Mouse (Mus musculus) midbrain, embryonic 14.5 days (tissue): ENCODE measurements at regions not wholly inside any gene's neighbourhood (a gene's known extent, or its start where the extent isn't known, plus 50 kb on each side); places are given as distances from the start of the nearest gene placed in this dataset.

Source experiments
- ATAC-seq: fragments of 200-750 bp; cut with Nextera tagmentation; 2 replicates; pipeline ENCODE4 v1.8.0; 2017; ENCODE audit warnings: moderate number of reproducible peaks, moderate library complexity; ENCODE audit not compliant: low FRiP score, low TSS enrichment
- DNase-seq: peaks from one replicate; pipeline ENCODE4 v3.0.0-alpha.2; 2015
- H3K27ac ChIP-seq: fragments of 300-500 bp; sonication (generic); replicated peaks from 2 replicates; pipeline ENCODE4 v1.5.1; 2014; ENCODE audit warnings: mild to moderate bottlenecking, low read depth, low read length, moderate library complexity
- H3K27me3 ChIP-seq: fragments of 300-500 bp; sonication (generic); 2 replicates; pipeline ENCODE4 v1.6.1; 2014; ENCODE audit warnings: low read length, control low read depth, mixed read lengths; ENCODE audit not compliant: control insufficient read depth, insufficient read depth
- H3K36me3 ChIP-seq: fragments of 300-500 bp; sonication (generic); 2 replicates; pipeline ENCODE4 v1.6.1; 2014; ENCODE audit warnings: low read length, control low read depth; ENCODE audit not compliant: control insufficient read depth, insufficient read depth
- H3K4me1 ChIP-seq: fragments of 300-500 bp; sonication (generic); 2 replicates; pipeline ENCODE4 v1.6.1; 2014; ENCODE audit warnings: mild to moderate bottlenecking, antibody characterized with exemption, low read length, control low read depth; ENCODE audit not compliant: control insufficient read depth, insufficient read depth
- H3K4me2 ChIP-seq: fragments of 300-500 bp; sonication (generic); 2 replicates; pipeline ENCODE4 v1.6.1; 2014; ENCODE audit warnings: mild to moderate bottlenecking, low read length, moderate library complexity
- H3K4me3 ChIP-seq: fragments of 300-500 bp; sonication (generic); replicated peaks from 2 replicates; pipeline ENCODE4 v1.5.1; 2014; ENCODE audit warnings: low read depth, low read length
- H3K9ac ChIP-seq: fragments of 300-500 bp; sonication (generic); replicated peaks from 2 replicates; pipeline ENCODE4 v1.6.1; 2014; ENCODE audit warnings: mild to moderate bottlenecking, low read length, moderate library complexity
- H3K9me3 ChIP-seq: fragments of 300-500 bp; sonication (generic); 2 replicates; pipeline ENCODE4 v1.6.1; 2016; ENCODE audit warnings: low read length, control low read depth, mixed read lengths; ENCODE audit not compliant: control insufficient read depth
- WGBS: fragments of 180-500 bp; shearing (Covaris S2); extraction: QIAGEN DNeasy Blood & Tissue Kit; methylation state at CpG from one replicate; pipeline ENCODE4 v1.1.7; 2014; 5-methylcytosine and 5-hydroxymethylcytosine counted together

DNA sequence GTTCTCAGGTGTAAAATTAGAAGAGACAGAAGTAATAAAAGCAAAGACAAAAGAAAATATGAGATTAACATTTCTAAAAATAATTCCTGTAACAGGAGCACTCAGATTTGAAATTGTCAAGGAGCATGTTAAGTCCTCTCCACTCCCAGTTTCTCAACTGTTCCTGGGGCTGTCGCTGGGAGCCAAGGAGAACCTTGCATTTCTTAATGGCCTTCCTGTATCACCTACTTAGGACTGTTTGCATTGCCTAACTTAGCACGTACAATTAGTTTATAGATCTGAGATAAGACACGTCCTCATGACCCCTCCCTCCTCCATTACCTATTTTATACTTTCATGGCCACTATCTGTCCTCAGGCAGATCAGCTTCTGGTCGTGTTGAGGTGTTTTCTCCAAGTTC, 360.8 kb downstream of the Kcnj2 start:
- Histone ChIP-seq H3K9me3 (no peaks in the 10 kb centered on the region), H3K36me3 (no peaks in the 10 kb centered on the region), H3K27me3 (no peaks in the 10 kb centered on the region), H3K9ac (no peak overlapping the region), H3K4me3 (no peak overlapping the region), H3K4me2 (no peak overlapping the region), H3K4me1 (no peaks in the 10 kb centered on the region), H3K27ac (no peak overlapping the region)
- ATAC-seq (no peak), DNase-seq (no peak)
- 67% methylated on average over 4 of the region's 4 CpGs for WGBS

GRCm38 (mm10) chr11:111442257-111442656, 376.3 kb downstream of the Kcnj2 start:
- no peak overlapping the region for H3K27ac ChIP-seq
- H3K27me3 ChIP-seq = no peaks in the 10 kb centered on the region
- H3K36me3 ChIP-seq = no peaks in the 10 kb centered on the region
- H3K4me1 ChIP-seq = no peaks in the 10 kb centered on the region
- no peak overlapping the region for H3K9ac ChIP-seq
- no peak overlapping the region for H3K4me2 ChIP-seq
- no peak overlapping the region for H3K4me3 ChIP-seq
- ATAC-seq (no peak), DNase-seq (no peak)
- no peaks in the 10 kb centered on the region for H3K9me3 ChIP-seq

GRCm38 (mm10) chr11:111443381-111443780, 377.4 kb downstream of the Kcnj2 start:
- Histone ChIP-seq H3K27ac (no peak overlapping the region), H3K4me2 (no peak overlapping the region), H3K4me3 (no peak overlapping the region), H3K9ac (no peak overlapping the region), H3K9me3 (no peaks in the 10 kb centered on the region), H3K27me3 (no peaks in the 10 kb centered on the region), H3K4me1 (no peaks in the 10 kb centered on the region), H3K36me3 (no peaks in the 10 kb centered on the region)
- no peak for ATAC-seq
- no peak for DNase-seq
- 91% methylated on average over 1 of the region's 1 CpGs for WGBS

DNA sequence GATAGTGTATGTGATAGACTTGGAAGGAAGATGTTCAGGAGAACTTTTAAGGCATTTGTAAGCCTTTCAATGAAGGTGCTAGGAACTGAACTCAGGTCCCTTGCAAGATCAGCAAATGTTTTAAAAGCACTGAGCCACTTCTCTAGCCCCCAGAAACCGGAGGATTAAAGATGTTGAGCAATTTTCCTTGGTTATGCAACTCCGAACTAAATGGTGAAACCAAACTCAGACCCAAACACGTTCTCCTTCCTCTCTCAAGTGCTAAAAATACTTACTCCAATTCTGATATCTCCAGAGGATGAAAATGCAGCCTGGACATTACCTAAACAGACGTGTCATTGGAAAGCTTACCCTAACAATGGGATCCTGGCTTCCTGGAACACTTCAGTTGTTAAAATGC, 378.8 kb downstream of the Kcnj2 start:
- WGBS = 81% methylated on average over 4 of the region's 4 CpGs
- ATAC-seq = no peak

GRCm38 (mm10) chr11:111445764-111446163, 379.8 kb downstream of the Kcnj2 start:
- no peak overlapping the region for H3K4me3 ChIP-seq
- H3K27ac ChIP-seq = no peak overlapping the region
- H3K9ac ChIP-seq = no peak overlapping the region
- 11% methylated on average over 4 of the region's 4 CpGs for WGBS
- H3K9me3 ChIP-seq = no peaks in the 10 kb centered on the region
- DNase-seq (peak; percentile 91), ATAC-seq (no peak)
- no peaks in the 10 kb centered on the region for H3K4me1 ChIP-seq
- H3K36me3 ChIP-seq = no peaks in the 10 kb centered on the region
- no peaks in the 10 kb centered on the region for H3K27me3 ChIP-seq
- H3K4me2 ChIP-seq = no peak overlapping the region

More for the DNA sequence above, 378.8 kb downstream of the Kcnj2 start:
- Histone ChIP-seq H3K4me3 (no peak overlapping the region), H3K9me3 (no peaks in the 10 kb centered on the region), H3K36me3 (no peaks in the 10 kb centered on the region), H3K9ac (no peak overlapping the region), H3K4me1 (no peaks in the 10 kb centered on the region), H3K27me3 (no peaks in the 10 kb centered on the region), H3K27ac (no peak overlapping the region), H3K4me2 (no peak overlapping the region)
- DNase-seq = no peak

DNA sequence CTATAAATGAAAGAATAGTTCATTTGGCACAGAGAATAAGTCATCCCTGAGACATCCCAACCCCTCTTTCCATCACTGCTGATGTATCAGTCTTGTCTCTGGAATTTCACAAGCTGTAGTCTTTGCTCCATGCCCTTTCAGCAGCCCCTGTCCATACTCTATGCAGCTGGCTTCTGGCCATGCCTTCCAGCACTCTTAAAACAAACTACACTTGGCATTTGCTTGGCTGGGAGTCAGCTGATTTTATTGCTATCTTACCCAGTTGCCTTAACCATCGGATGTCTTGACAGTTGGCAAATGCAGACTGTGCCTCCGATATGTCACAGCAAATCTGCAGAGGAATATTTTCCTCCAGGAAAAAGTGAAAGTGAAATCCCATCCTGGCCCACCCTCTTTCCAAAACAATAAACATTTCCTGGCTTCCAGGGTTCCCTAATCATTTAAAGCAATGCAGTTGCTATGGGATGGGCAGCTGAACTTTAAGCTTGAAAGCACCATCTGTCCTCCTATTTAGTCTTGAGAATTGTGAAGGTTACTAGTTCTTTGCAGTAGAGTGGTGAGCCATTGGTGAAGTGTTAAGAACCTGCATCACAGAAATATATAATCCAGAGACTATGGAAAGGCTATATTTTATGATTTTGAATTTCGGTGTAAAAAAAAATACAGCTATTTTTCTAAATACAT, 385.0 kb downstream of the Kcnj2 start:
- H3K4me2 ChIP-seq = no peak overlapping the region
- no peak for ATAC-seq

DNA sequence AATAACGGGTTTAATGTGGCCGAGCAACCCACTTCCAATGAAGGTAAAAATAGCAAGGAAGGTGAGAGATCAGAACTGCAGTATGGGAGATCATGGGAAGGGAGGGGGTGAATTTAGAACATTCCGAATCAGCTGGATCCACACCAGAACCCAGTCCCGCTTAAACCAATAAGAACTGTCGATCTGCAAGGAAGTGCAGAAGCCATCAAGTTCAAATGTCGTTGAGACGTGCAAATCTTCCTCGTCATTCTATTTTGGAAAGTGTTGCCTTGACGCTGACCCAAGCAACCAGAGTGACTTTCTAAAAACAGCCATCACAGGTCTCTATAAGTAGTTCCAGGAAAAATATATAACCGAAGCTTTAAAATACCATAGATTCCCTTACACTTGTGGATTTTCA, 394.1 kb downstream of the Kcnj2 start:
- DNase-seq (no peak), ATAC-seq (no peak)
- no peak overlapping the region for H3K4me2 ChIP-seq
- H3K4me3 ChIP-seq = no peak overlapping the region
- no peak overlapping the region for H3K9ac ChIP-seq
- no peaks in the 10 kb centered on the region for H3K4me1 ChIP-seq
- no peaks in the 10 kb centered on the region for H3K27me3 ChIP-seq
- H3K36me3 ChIP-seq = no peaks in the 10 kb centered on the region
- no peaks in the 10 kb centered on the region for H3K9me3 ChIP-seq
- WGBS = 93% methylated on average over 10 of the region's 10 CpGs
- H3K27ac ChIP-seq = no peak overlapping the region

More for the DNA sequence above, 385.0 kb downstream of the Kcnj2 start:
- H3K27ac ChIP-seq = no peak overlapping the region
- H3K9me3 ChIP-seq = no peaks in the 10 kb centered on the region
- no peaks in the 10 kb centered on the region for H3K36me3 ChIP-seq
- H3K4me3 ChIP-seq = no peak overlapping the region
- H3K4me1 ChIP-seq = no peaks in the 10 kb centered on the region
- WGBS = 79% methylated on average over 3 of the region's 3 CpGs
- H3K27me3 ChIP-seq = no peaks in the 10 kb centered on the region
- no peak overlapping the region for H3K9ac ChIP-seq
- peak; percentile 19 for DNase-seq

GRCm38 (mm10) chr11:111484981-111485380, 419.0 kb downstream of the Kcnj2 start:
- Histone ChIP-seq H3K36me3 (no peaks in the 10 kb centered on the region), H3K9ac (no peak overlapping the region), H3K4me3 (no peak overlapping the region), H3K4me1 (no peaks in the 10 kb centered on the region), H3K4me2 (no peak overlapping the region), H3K9me3 (no peaks in the 10 kb centered on the region), H3K27ac (no peak overlapping the region), H3K27me3 (no peaks in the 10 kb centered on the region)
- ATAC-seq (no peak), DNase-seq (no peak)
- 82% methylated on average over 6 of the region's 6 CpGs for WGBS

DNA sequence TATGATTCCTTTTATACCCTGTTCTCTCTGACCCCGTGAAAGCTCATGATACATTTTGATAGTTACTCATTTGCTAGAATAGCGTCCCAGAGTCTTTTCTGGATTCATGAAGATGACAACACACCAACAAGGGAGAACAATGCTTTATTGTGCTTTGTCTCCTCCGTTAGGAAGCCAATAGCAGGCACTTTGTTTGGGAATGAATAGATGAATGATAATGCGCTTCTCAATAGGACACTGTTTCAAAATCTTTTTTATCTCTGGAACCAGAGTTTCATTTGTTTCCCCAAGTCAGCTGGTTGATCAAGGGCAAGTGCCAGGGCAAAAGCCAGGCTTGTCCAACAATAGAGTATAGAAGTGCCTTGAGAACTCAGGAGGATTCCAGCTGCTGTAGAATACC, 446.5 kb downstream of the Kcnj2 start:
- Histone ChIP-seq H3K4me1 (0 out of 2 replicates have a peak, but pooled peaks cover 7% of the 10 kb centered on the region), H3K4me3 (no peak overlapping the region), H3K9ac (no peak overlapping the region), H3K27me3 (no peaks in the 10 kb centered on the region), H3K9me3 (no peaks in the 10 kb centered on the region), H3K27ac (no peak overlapping the region), H3K36me3 (no peaks in the 10 kb centered on the region), H3K4me2 (no peak overlapping the region)
- no peak for DNase-seq
- 32% methylated on average over 4 of the region's 4 CpGs for WGBS
- no peak for ATAC-seq
